Mouse (Mus musculus): ENCODE data around the gene Wbp2.

Wbp2 gene

GRCm38 (mm10) chr11:116062521-116062920, 24.3 kb downstream of the Wbp2 start:
- DNase-seq (ENCODE audit: low spot score in 2 of 2), result no peak

GRCm38 (mm10) chr11:116061641-116062415, 25.0 kb downstream of the Wbp2 start:
- no peak for DNase-seq (ENCODE audit: low spot score in 2 of 2)

GRCm38 (mm10) chr11:116060596-116060995, 26.2 kb downstream of the Wbp2 start:
- no peak for DNase-seq (ENCODE audit: low spot score in 2 of 2)

- DNase-seq (ENCODE audit: low spot score in 2 of 2), result no peak
Observed at GRCm38 (mm10) chr11:116059691-116060025, 27.1 kb downstream of the Wbp2 start.

- DNase-seq (ENCODE audit: low spot score in 2 of 2), result no peak
Observed at GRCm38 (mm10) chr11:116058868-116059690, 27.7 kb downstream of the Wbp2 start.

- no peak for DNase-seq (ENCODE audit: low spot score in 2 of 2)
Observed at GRCm38 (mm10) chr11:116058022-116058614, 28.7 kb downstream of the Wbp2 start.

- DNase-seq (ENCODE audit: low spot score in 2 of 2), result no peak
Observed at GRCm38 (mm10) chr11:116057237-116057881, 29.4 kb downstream of the Wbp2 start.

GRCm38 (mm10) chr11:116055873-116056272, 30.9 kb downstream of the Wbp2 start:
- DNase-seq (ENCODE audit: low spot score in 2 of 2), result no peak

- no peak for DNase-seq (ENCODE audit: low spot score in 2 of 2)
Observed at GRCm38 (mm10) chr11:116053510-116054229, 33.1 kb downstream of the Wbp2 start.

- DNase-seq (ENCODE audit: low spot score in 2 of 2), result no peak
Observed at GRCm38 (mm10) chr11:116050196-116050595, 36.6 kb downstream of the Wbp2 start.

GRCm38 (mm10) chr11:116049610-116050009, 37.2 kb downstream of the Wbp2 start:
- no peak for DNase-seq (ENCODE audit: low spot score in 2 of 2)

- DNase-seq (ENCODE audit: low spot score in 2 of 2), result no peak
Observed at GRCm38 (mm10) chr11:116045173-116045572, 41.6 kb downstream of the Wbp2 start.

- DNase-seq (ENCODE audit: low spot score in 2 of 2), result no peak
Observed at GRCm38 (mm10) chr11:116043286-116043685, 43.5 kb downstream of the Wbp2 start.

- DNase-seq (ENCODE audit: low spot score in 2 of 2), result no peak
Observed at GRCm38 (mm10) chr11:116042372-116043138, 44.2 kb downstream of the Wbp2 start.

- DNase-seq (ENCODE audit: low spot score in 2 of 2), result no peak
Observed at GRCm38 (mm10) chr11:116041833-116042232, 45.0 kb downstream of the Wbp2 start.

GRCm38 (mm10) chr11:116040593-116040992, 46.2 kb downstream of the Wbp2 start:
- no peak for DNase-seq (ENCODE audit: low spot score in 2 of 2)

GRCm38 (mm10) chr11:116037826-116038225, 49.0 kb downstream of the Wbp2 start:
- DNase-seq (ENCODE audit: low spot score in 2 of 2), result no peak

- no peak for DNase-seq (ENCODE audit: low spot score in 2 of 2)
Observed at GRCm38 (mm10) chr11:116036671-116037070, 50.1 kb downstream of the Wbp2 start.

- DNase-seq (ENCODE audit: low spot score in 2 of 2), result no peak
Observed at GRCm38 (mm10) chr11:116034584-116034983, 52.2 kb downstream of the Wbp2 start.

Data from frontal cortex, postnatal 14 days (tissue).